Mouse (Mus musculus) hindbrain, embryonic 12.5 days (tissue): ENCODE measurements around the gene Rnf166. TPM values are rescaled to one million over a fixed set of nuclear protein-coding genes. Genes with fewer than 3 reads are reported as not detected.

Experiments used
- ATAC-seq: fragments of 200-750 bp; cut with Nextera tagmentation; 2 replicates; pipeline ENCODE4 v1.8.0; 2017; ENCODE audit warnings: moderate TSS enrichment; ENCODE audit not compliant: low FRiP score
- H3K27ac ChIP-seq: fragments of 300-500 bp; sonication (generic); 2 replicates; pipeline ENCODE4 v1.5.1; 2016; ENCODE audit warnings: mild to moderate bottlenecking
- H3K27me3 ChIP-seq: fragments of 300-500 bp; sonication (generic); 2 replicates; pipeline ENCODE4 v1.6.1; 2016; ENCODE audit warnings: mild to moderate bottlenecking
- H3K36me3 ChIP-seq: fragments of 300-500 bp; sonication (generic); 2 replicates; pipeline ENCODE4 v1.6.1; 2016; ENCODE audit warnings: mild to moderate bottlenecking
- H3K4me1 ChIP-seq: fragments of 300-500 bp; sonication (generic); 2 replicates; pipeline ENCODE4 v1.6.1; 2016
- H3K4me2 ChIP-seq: fragments of 300-500 bp; sonication (generic); replicated peaks from 2 replicates; pipeline ENCODE4 v1.6.1; 2016; ENCODE audit warnings: mild to moderate bottlenecking
- H3K4me3 ChIP-seq: fragments of 300-500 bp; sonication (generic); 2 replicates; pipeline ENCODE4 v1.5.1; 2016; ENCODE audit warnings: mild to moderate bottlenecking
- H3K9ac ChIP-seq: fragments of 300-500 bp; sonication (generic); 2 replicates; pipeline ENCODE4 v1.6.1; 2016; ENCODE audit warnings: mild to moderate bottlenecking, moderate library complexity
- H3K9me3 ChIP-seq: fragments of 300-500 bp; sonication (generic); replicated peaks from 2 replicates; pipeline ENCODE4 v1.6.1; 2016; ENCODE audit warnings: mild to moderate bottlenecking
- WGBS: fragments of 180-500 bp; shearing (Covaris S2); methylation state at CpG from one replicate; pipeline ENCODE4 v1.1.7; 2016; 5-methylcytosine and 5-hydroxymethylcytosine counted together
- polyA plus RNA-seq: library from polyadenylated mRNA; unstranded; fragments of >200 nt; fragmentation: Nextera tagmentation; extraction: Ambion mirVana; gene quantifications from 2 replicates; pipeline ENCODE4 v1.2.1, GENCODE M21; 2016

Gene Rnf166
- polyA plus RNA-seq, result 35.3 and 39.2 TPM in 2 replicates

DNA sequence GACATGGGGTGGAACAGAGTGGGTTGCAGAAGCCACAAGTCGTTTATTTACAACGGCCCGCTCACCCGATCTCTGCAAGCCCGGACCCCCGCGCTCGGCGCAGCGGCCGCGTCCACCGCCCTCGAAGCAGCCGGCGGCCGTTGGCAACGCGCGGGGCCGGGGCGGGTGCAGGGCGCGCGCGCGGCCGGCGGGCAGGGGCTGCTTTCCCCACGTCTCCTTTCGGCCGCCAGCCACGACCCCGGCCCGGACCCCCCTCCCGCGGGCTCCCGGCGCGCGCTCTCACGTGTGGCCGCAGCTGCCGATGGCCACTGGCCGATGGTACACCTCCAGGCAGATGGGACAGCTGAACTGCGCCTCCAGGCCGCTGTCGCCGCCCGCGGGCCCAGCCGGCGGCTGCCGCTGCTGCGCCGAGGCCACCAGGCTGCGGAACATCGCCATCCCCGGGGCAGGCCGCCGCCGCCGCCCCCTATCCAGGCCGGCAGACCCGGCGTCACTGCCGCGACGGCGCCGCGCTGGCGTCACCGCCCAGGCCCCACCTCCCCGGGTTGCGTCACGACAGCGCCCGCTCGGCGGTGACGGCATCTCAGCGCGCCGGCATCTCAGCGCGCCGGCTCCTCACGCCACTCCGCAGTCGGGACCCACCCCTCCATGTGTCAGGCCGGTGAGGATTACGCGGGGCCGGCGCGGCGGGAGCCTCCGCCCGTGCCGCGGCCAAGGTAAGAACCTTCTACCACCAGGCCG lies at the start of gene Rnf166, which contains the start of gene Ctu2:
Gene Rnf166 (minus strand): TSS at position 485 of the 741 bp plus-strand sequence.
Gene Ctu2 (plus strand): TSS at position 564 of the 741 bp plus-strand sequence.
- H3K4me3 ChIP-seq, result peak within 1 kb of the TSS; percentile 99
- H3K4me1 ChIP-seq, result peaks cover 22% of the 10 kb centered on the region
- H3K36me3 ChIP-seq, result peaks cover 36% of the 10 kb centered on the region
- no peaks in the 10 kb centered on the region for H3K27me3 ChIP-seq
- H3K4me2 ChIP-seq, result peak within 1 kb of the TSS; percentile 96
- WGBS, result under 1% methylated on average over 92 of the region's 103 CpGs
- peak within 1 kb of the TSS; percentile 97 for H3K9ac ChIP-seq
- H3K9me3 ChIP-seq, result no peaks in the 10 kb centered on the region
- peak; percentile 93 for ATAC-seq
- peak within 1 kb of the TSS; percentile 84 for H3K27ac ChIP-seq

DNA sequence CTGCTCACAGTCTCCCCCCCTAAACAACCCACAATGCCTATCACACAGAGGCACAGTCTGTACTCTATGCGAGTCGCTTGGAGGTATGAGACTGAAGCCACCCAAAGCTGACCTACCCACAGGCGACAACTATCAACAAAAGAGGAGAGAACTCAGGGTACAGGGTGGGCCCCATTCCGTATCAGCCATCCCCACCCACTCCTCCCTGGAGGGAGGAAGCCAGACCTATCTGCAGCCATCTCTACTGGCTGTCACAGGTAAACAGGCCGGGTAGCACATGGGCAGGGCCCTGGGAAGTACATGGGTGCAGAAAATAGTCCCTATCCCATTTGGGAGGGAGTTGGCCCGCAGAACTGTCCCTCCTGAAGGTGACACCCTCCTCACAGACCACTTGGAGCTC lies 49.1 kb upstream of the Rnf166 start:
- Histone ChIP-seq H3K27me3 (no peaks in the 10 kb centered on the region), H3K4me2 (no peak overlapping the region), H3K9ac (no peak overlapping the region), H3K36me3 (no peaks in the 10 kb centered on the region), H3K27ac (no peak overlapping the region), H3K4me1 (peaks cover 40% of the 10 kb centered on the region), H3K4me3 (no peak overlapping the region), H3K9me3 (no peaks in the 10 kb centered on the region; the same call in 1 of the 2 replicates)
- no peak for ATAC-seq
- 76% methylated on average over 6 of the region's 6 CpGs for WGBS

DNA sequence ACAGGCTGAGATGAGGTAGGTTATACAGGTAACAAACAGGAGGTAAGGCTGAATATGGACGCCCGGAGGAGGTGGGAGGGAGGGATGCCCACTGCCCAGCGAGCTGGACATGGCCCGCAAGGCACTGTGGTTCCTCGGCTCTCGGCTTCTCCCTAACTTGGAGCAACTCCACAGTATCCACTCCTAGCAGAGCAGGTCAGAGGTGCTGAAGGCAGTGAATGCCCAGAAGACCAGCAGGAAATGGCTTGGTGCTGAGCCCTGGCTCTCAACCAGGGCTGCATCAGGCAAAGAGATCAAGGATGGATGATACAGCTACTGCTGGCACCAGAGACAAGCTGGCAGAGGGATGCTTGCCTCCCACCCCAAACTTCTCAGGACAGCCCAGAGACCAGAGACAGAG lies 48.6 kb upstream of the Rnf166 start:
- Histone ChIP-seq H3K36me3 (no peaks in the 10 kb centered on the region), H3K4me2 (no peak overlapping the region), H3K27me3 (no peaks in the 10 kb centered on the region), H3K4me1 (peaks cover 40% of the 10 kb centered on the region), H3K9me3 (no peaks in the 10 kb centered on the region; the same call in 1 of the 2 replicates), H3K27ac (peak overlapping the region; percentile 1; the same call in 1 of the 2 replicates), H3K4me3 (no peak overlapping the region), H3K9ac (no peak overlapping the region)
- ATAC-seq, result no peak
- 87% methylated on average over 6 of the region's 6 CpGs for WGBS

DNA sequence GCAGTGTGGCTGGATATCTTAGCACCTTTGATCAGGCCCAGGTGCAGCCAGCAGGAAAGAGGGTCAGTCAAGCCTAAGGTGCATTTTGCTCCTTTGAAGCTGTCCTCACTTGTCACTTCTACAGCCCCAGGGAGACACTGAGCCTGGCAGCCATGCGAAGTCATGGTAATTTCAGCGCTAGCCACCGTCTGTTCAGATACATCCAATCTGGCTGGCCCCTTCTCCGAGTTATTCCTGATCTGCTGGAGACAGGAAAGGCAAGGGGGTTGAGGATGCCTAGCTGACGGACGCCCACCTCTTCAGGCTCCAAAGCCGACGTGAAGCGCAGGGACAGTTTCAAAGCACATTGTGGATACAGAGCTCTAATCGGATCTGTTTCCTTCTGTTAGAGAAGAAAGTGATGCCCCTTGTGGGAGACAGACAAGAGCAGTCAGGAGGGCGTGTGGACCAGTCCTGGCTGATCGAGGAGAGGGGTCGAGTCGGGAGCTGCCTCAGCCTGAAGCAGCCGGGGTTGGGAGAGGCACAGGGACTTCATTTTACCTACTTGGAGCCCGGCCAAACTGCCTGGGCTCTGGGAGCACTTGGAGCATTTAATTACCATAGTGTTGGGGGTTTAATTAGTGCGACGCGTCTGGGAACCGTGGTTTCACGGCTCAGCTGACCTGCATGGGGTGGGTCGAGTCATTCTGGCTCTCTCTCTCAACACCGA lies 47.9 kb upstream of the Rnf166 start:
- H3K4me3 ChIP-seq, result no peak overlapping the region
- H3K36me3 ChIP-seq, result no peaks in the 10 kb centered on the region
- H3K4me2 ChIP-seq, result peak overlapping the region; percentile 24
- peak overlapping the region; percentile 77 for H3K27ac ChIP-seq
- no peaks in the 10 kb centered on the region; the same call in 1 of the 2 replicates for H3K9me3 ChIP-seq
- WGBS, result 18% methylated on average over 23 of the region's 23 CpGs
- peak; percentile 75 for ATAC-seq
- peaks cover 40% of the 10 kb centered on the region for H3K4me1 ChIP-seq
- H3K27me3 ChIP-seq, result no peaks in the 10 kb centered on the region
- H3K9ac ChIP-seq, result no peak overlapping the region

GRCm38 (mm10) chr8:122522796-122523651 lies 47.2 kb upstream of the Rnf166 start:
- WGBS, result 53% methylated on average over 14 of the region's 14 CpGs
- Histone ChIP-seq H3K27ac (peak overlapping the region; percentile 77), H3K9ac (no peak overlapping the region), H3K27me3 (no peaks in the 10 kb centered on the region), H3K4me3 (no peak overlapping the region), H3K9me3 (no peaks in the 10 kb centered on the region; the same call in 1 of the 2 replicates), H3K4me2 (peak overlapping the region; percentile 24; the same call in 1 of the 2 replicates), H3K4me1 (peaks cover 48% of the 10 kb centered on the region), H3K36me3 (no peaks in the 10 kb centered on the region)
- peak; percentile 23; the same call in 1 of the 2 replicates for ATAC-seq

GRCm38 (mm10) chr8:122520611-122521010 lies 44.7 kb upstream of the Rnf166 start:
- no peak overlapping the region for H3K4me2 ChIP-seq
- no peak overlapping the region for H3K9ac ChIP-seq
- H3K27me3 ChIP-seq, result no peaks in the 10 kb centered on the region
- 65% methylated on average over 11 of the region's 11 CpGs for WGBS
- no peak overlapping the region for H3K4me3 ChIP-seq
- no peak overlapping the region for H3K27ac ChIP-seq
- no peaks in the 10 kb centered on the region for H3K36me3 ChIP-seq
- no peaks in the 10 kb centered on the region for H3K9me3 ChIP-seq
- H3K4me1 ChIP-seq, result peaks cover 54% of the 10 kb centered on the region
- ATAC-seq, result no peak

DNA sequence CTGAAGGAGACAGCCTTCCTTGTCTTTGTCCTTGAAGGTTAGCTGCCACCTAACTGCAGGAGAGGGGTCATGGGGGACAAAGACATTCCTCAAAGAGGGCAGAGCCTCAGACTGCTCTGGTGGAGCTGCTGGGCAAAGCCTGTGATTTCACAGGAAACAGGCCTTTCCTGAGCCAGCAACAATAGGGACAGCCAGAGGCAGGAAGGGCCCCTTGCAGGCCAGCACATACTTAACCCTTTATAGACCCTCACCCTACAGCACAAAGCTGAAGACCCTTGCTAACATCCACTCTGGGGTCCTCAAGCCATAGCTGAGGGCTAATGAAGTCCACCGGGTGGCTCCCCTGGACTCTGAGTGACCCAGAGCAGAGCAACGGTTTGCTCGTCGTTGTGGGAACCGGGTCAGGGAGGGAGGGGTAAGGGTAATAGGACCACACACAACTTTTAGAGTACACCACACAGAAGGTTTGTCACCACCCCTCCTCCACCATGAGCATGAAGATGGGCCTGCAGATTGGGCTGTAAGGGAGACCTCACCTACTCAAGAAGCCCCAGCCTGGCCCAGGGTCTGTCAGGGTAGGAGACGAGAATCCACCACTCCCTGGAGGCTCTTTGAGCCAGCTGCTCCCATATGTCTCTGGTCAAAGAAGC lies 41.8 kb upstream of the Rnf166 start:
- Histone ChIP-seq H3K27ac (peak overlapping the region; percentile 46), H3K9ac (no peak overlapping the region), H3K4me3 (no peak overlapping the region), H3K4me1 (peaks cover 25% of the 10 kb centered on the region), H3K9me3 (no peaks in the 10 kb centered on the region), H3K36me3 (no peaks in the 10 kb centered on the region), H3K27me3 (no peaks in the 10 kb centered on the region), H3K4me2 (no peak overlapping the region)
- WGBS, result 25% methylated on average over 6 of the region's 6 CpGs
- no peak for ATAC-seq

DNA sequence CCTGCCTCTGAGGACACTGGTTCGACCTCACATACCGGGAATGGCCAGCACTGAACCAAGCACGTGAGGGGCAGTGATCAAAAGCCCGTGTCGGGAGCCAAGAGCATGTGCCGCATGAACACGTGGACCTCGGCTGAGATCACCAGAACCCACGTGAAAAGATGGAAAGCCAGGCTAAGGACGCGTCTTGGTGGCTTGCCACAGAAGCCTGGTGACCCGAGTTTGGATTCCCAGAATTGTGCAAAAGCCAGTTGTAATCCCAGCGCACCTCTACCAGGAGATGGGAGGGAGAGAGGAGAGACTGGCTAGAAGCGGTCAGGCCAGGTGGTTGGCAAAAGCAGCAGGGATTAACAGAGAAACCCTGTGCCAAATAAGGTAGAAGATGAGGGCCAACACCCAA lies 39.8 kb upstream of the Rnf166 start:
- WGBS, result 94% methylated on average over 14 of the region's 14 CpGs
- H3K4me3 ChIP-seq, result no peak overlapping the region
- no peak overlapping the region for H3K9ac ChIP-seq
- no peaks in the 10 kb centered on the region for H3K36me3 ChIP-seq
- H3K27ac ChIP-seq, result no peak overlapping the region
- no peak for ATAC-seq
- H3K27me3 ChIP-seq, result no peaks in the 10 kb centered on the region
- no peak overlapping the region for H3K4me2 ChIP-seq
- peaks cover 23% of the 10 kb centered on the region for H3K4me1 ChIP-seq
- no peaks in the 10 kb centered on the region for H3K9me3 ChIP-seq

DNA sequence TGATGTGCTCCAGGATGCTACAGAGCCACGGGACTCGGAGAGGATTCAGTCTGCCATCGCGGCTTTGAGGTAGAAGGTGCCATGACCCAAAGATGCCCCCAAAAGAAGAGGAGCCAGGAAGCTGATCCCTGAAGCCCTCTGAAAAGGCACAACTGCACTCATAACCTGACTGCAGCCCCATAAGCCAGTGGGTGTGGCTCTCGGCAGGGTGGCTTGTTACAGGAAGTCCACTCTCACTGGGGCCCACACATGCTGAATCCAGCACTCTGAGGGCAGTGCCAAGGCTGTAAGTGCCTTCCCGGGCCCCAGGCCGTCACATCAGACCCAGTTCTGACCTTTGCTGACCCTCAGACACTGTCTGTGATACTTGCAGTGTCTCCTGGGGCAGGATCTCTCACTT lies 36.5 kb upstream of the Rnf166 start:
- 77% methylated on average over 7 of the region's 7 CpGs for WGBS
- Histone ChIP-seq H3K27me3 (no peaks in the 10 kb centered on the region), H3K4me2 (no peak overlapping the region), H3K4me3 (no peak overlapping the region), H3K9ac (0 out of 2 replicates have a peak overlapping the region, but pooled peaks have one; percentile 13), H3K9me3 (no peaks in the 10 kb centered on the region), H3K4me1 (peaks cover 7% of the 10 kb centered on the region), H3K27ac (no peak overlapping the region), H3K36me3 (no peaks in the 10 kb centered on the region)
- no peak for ATAC-seq

DNA sequence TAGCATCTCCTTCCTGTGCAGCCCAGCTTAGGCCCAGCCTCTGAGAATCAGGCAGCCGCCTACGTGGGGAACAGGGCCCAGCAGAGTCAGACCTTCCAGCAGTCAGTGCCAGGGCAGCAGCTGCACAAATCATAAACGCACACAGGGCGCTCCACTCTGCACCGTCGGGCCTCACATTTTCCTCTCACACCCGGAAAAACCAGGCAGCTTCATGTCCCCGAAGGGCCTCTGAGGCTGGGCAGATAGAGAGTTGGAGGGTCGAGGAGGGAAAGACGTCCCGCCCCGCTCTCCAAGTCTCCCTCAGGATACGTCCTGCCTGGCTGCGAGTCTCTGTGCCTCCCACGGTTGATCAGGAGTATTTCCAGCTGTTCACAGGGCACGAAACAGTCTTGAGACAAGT lies 35.7 kb upstream of the Rnf166 start:
- no peaks in the 10 kb centered on the region for H3K27me3 ChIP-seq
- H3K4me1 ChIP-seq, result 0 out of 2 replicates have a peak, but pooled peaks cover 4% of the 10 kb centered on the region
- no peak overlapping the region for H3K4me3 ChIP-seq
- no peaks in the 10 kb centered on the region for H3K9me3 ChIP-seq
- H3K4me2 ChIP-seq, result no peak overlapping the region
- H3K9ac ChIP-seq, result no peak overlapping the region
- no peak overlapping the region for H3K27ac ChIP-seq
- ATAC-seq, result no peak
- H3K36me3 ChIP-seq, result no peaks in the 10 kb centered on the region
- WGBS, result 72% methylated on average over 16 of the region's 16 CpGs

GRCm38 (mm10) chr8:122500856-122501255 lies 25.0 kb upstream of the Rnf166 start:
- no peak overlapping the region for H3K4me3 ChIP-seq
- no peaks in the 10 kb centered on the region for H3K36me3 ChIP-seq
- no peaks in the 10 kb centered on the region for H3K9me3 ChIP-seq
- H3K27ac ChIP-seq, result no peak overlapping the region
- no peaks in the 10 kb centered on the region for H3K4me1 ChIP-seq
- H3K9ac ChIP-seq, result no peak overlapping the region
- H3K27me3 ChIP-seq, result no peaks in the 10 kb centered on the region
- WGBS, result 37% methylated on average over 10 of the region's 10 CpGs
- peak; percentile 63 for ATAC-seq
- no peak overlapping the region for H3K4me2 ChIP-seq
